Mouse (Mus musculus): ENCODE data around the gene Fam151a.
"Not testable (repeated sequence)": the region's sequence is repeated elsewhere in the genome, so short reads cannot be mapped to it uniquely, and the experiment has no call there.

DNA sequence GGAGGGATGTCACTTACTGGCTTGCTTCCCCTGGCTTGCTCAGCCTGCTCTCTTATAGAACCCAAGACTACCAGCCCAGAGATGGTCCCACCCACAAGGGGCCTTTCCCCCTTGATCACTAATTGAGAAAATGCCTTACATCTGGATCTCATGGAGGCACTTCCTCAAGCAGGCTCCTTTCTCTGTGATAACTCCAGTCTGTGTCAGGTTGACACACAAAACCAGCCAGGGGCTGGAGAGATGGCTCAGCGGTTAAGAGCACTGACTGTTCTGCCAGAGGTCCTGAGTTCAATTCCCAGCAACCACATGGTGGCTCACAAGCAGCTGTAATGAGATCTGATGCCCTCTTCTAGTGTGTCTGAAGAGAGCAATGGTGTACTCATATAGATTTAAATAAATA lies 3.2 kb downstream of the Fam151a start:
- not testable (repeated sequence) for TF ChIP-seq EP300 (IDR thresholded peaks at IDR 0.05; ENCODE audit: low read length); UBTF (IDR thresholded peaks at IDR 0.05; ENCODE audit: low read depth, low read length); ZC3H11A (IDR thresholded peaks at IDR 0.05; ENCODE audit: low read depth, low read length); ELF1 (IDR thresholded peaks at IDR 0.05; ENCODE audit: low read depth, low read length); CTCF (conservative IDR thresholded peaks at IDR 0.05 in 1 of 2, IDR thresholded peaks at IDR 0.05 in 1 of 2; ENCODE audit: low read depth in 2 of 2, low read length in 2 of 2); E2F4 (IDR thresholded peaks at IDR 0.05; ENCODE audit: insufficient replicate concordance, low read depth, low read length)
